Mouse (Mus musculus): ENCODE measurements at regions not wholly inside any gene's neighbourhood (a gene's known extent, or its start where the extent isn't known, plus 50 kb on each side); places are given as distances from the start of the nearest gene placed in this dataset.

DNA sequence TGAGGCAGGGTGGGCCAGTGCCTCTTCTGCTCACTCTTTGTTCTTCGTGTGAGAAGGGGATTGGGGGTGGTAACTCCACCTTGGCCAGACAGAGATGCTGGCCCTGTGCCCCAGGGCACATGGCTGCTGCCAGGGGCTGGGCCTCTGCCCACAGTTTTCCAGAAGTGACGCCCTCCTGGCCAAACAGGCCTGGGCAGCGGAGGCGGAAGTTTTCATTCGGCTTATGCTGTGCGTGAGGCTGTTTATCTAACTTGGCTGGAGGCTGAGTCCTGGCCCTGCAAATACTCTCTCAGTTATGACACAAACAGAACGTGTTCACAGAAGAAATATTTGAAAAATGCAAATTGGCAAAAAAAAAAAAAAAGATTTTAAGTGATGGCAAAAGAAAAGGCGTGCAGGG, 97.3 kb upstream of the Ptpn1 start:
- WGBS, result 86% methylated on average over 8 of the region's 8 CpGs
- no peaks in the 10 kb centered on the region for H3K9me3 ChIP-seq (ENCODE audit: control insufficient read depth, low read length)
- peaks cover 8% of the 10 kb centered on the region; the same call in 1 of the 2 replicates for H3K4me1 ChIP-seq (ENCODE audit: control insufficient read depth, insufficient read depth, low read length)
- H3K9ac ChIP-seq (ENCODE audit: low read length), result no peak overlapping the region
- no peaks in the 10 kb centered on the region for H3K27me3 ChIP-seq (ENCODE audit: control insufficient read depth, insufficient read depth, low read length)
- H3K4me3 ChIP-seq (ENCODE audit: low read depth, low read length), result no peak overlapping the region
- no peak for ATAC-seq (ENCODE audit: insufficient number of reproducible peaks, low FRiP score, low TSS enrichment, low read depth)
- no peak for DNase-seq (ENCODE audit: low spot score)
- H3K27ac ChIP-seq (replicated peaks; ENCODE audit: low read depth, low read length), result no peak overlapping the region
- no peak overlapping the region for H3K4me2 ChIP-seq (ENCODE audit: low read depth, severe bottlenecking)
- no peaks in the 10 kb centered on the region for H3K36me3 ChIP-seq (ENCODE audit: control insufficient read depth, insufficient read depth, low read length)

DNA sequence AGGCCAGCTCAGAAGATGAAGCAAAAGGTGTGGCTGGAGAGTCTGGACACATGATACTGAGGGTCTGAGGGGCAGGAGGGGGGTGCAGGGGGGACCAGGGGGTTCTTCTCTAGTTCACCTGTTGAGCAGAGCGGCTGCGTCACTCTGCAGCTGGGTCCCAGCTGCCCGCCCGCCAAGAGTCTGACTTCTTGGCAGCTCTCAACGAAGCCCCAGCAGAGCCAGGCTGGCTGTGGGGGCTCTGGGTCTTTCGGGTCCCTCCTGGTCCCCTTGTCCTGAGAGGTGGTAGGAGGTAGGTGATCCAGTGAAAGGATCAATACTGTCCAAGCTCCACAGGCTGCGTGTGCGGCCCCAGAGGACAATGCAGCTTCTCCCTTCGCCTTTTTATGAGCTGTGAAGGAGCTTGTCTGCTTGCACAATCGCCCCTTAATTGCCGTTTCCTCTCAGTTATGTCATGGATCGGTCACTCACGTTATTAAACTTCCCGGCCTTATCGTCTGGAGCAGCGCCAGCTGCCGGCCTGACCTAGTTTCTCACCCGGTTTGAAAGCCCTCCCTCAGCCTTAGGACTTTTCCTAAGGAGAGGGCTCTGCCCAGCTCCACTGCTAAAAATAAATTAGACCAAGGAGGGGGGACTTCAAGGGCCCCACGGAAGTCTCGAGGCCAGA, 98.4 kb upstream of the Ptpn1 start:
- ATAC-seq (ENCODE audit: insufficient number of reproducible peaks, low FRiP score, low TSS enrichment, low read depth), result no peak
- Histone ChIP-seq H3K27ac (replicated peaks; ENCODE audit: low read depth, low read length) (0 out of 2 replicates have a peak overlapping the region, but pooled peaks have one; percentile 14), H3K4me3 (ENCODE audit: low read depth, low read length) (no peak overlapping the region), H3K4me1 (ENCODE audit: control insufficient read depth, insufficient read depth, low read length) (peaks cover 8% of the 10 kb centered on the region; the same call in 1 of the 2 replicates), H3K27me3 (ENCODE audit: control insufficient read depth, insufficient read depth, low read length) (no peaks in the 10 kb centered on the region), H3K36me3 (ENCODE audit: control insufficient read depth, insufficient read depth, low read length) (no peaks in the 10 kb centered on the region), H3K4me2 (ENCODE audit: low read depth, severe bottlenecking) (peak overlapping the region; percentile 22; the same call in 1 of the 2 replicates), H3K9me3 (ENCODE audit: control insufficient read depth, low read length) (no peaks in the 10 kb centered on the region), H3K9ac (ENCODE audit: low read length) (no peak overlapping the region)
- WGBS, result 27% methylated on average over 20 of the region's 20 CpGs
- DNase-seq (ENCODE audit: low spot score), result peak; percentile 55

DNA sequence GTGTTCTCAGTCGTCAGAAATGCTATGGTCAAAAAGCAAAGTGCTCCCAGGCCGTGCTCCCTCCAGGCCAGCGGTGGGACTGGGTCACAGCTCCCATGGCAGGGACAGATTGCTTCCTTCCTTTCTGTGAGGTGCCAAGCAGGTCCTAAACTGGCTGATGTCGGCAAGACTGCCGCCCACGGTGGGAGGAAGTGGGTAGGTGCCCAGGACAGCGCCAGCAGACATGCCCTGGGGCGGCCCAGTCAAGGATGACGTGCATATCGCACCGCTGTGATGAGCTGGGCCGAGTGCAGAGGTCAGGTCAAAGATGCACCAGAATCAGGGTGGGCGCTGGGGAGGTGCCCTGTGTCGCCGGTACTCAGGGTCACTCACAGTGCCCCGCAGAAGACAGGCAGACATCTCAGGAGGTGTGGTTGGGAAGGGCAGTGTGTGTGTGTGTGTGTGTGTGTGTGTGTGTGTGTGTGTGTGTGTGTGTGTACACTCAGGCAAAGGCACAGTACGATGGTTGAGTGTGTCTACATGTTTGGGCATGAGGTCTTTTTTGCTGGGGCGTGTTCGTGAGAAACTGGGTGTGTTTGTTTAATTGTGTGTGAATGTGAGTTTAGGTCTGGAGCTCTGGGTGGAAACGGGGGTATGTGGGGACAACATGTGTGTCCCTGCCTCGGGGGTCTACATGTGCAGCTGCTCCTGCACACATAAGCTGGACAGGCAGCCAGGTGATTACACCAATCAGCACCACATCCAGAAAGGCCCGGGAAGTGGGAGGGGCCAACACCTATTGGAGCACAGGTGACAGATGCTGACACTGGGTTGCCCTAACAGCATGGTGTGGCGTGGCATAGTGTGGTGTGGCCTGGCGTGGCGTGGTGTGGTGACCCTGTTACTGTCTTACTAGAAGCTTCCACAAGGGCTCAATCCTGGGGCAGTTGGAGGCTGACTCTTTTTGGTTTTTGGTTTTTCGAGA, 100.5 kb upstream of the Ptpn1 start:
- no peak overlapping the region for H3K4me3 ChIP-seq (ENCODE audit: low read depth, low read length)
- WGBS, result 83% methylated on average over 26 of the region's 26 CpGs

DNA sequence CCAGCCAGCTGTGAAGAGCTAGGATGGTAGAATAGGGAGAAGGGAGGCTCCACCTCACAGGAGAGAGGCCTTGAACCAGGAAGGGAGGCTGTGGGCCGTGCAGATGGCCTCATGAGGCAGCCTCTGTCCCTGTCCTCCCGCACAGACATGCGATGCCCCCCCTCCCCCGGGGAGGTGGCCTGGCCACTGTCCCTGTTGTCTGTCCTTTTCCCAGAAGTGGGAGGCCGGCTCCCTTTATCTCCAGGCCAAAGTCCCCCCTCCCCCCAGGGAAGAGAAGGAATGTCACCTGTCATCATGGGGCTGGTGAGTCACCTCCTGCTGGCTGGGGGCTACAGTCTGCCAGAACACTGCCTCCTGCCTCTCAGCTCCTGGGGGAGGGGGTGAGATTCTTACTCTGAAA, 103.6 kb upstream of the Ptpn1 start:
- Histone ChIP-seq H3K4me3 (ENCODE audit: low read depth, low read length) (no peak overlapping the region), H3K27ac (replicated peaks; ENCODE audit: low read depth, low read length) (no peak overlapping the region), H3K27me3 (ENCODE audit: control insufficient read depth, insufficient read depth, low read length) (no peaks in the 10 kb centered on the region), H3K4me2 (ENCODE audit: low read depth, severe bottlenecking) (no peak overlapping the region), H3K9me3 (ENCODE audit: control insufficient read depth, low read length) (no peaks in the 10 kb centered on the region), H3K36me3 (ENCODE audit: control insufficient read depth, insufficient read depth, low read length) (no peaks in the 10 kb centered on the region), H3K4me1 (ENCODE audit: control insufficient read depth, insufficient read depth, low read length) (peaks cover 3% of the 10 kb centered on the region), H3K9ac (ENCODE audit: low read length) (no peak overlapping the region)
- ATAC-seq (ENCODE audit: insufficient number of reproducible peaks, low FRiP score, low TSS enrichment, low read depth) (no peak), DNase-seq (ENCODE audit: low spot score) (no peak)
- 57% methylated on average over 5 of the region's 5 CpGs for WGBS

More for the DNA sequence above, 100.5 kb upstream of the Ptpn1 start:
- Histone ChIP-seq H3K4me2 (ENCODE audit: low read depth, severe bottlenecking) (no peak overlapping the region), H3K27ac (replicated peaks; ENCODE audit: low read depth, low read length) (no peak overlapping the region), H3K4me1 (ENCODE audit: control insufficient read depth, insufficient read depth, low read length) (peaks cover 8% of the 10 kb centered on the region; the same call in 1 of the 2 replicates), H3K9me3 (ENCODE audit: control insufficient read depth, low read length) (no peaks in the 10 kb centered on the region), H3K36me3 (ENCODE audit: control insufficient read depth, insufficient read depth, low read length) (no peaks in the 10 kb centered on the region), H3K27me3 (ENCODE audit: control insufficient read depth, insufficient read depth, low read length) (no peaks in the 10 kb centered on the region), H3K9ac (ENCODE audit: low read length) (no peak overlapping the region)
- ATAC-seq (ENCODE audit: insufficient number of reproducible peaks, low FRiP score, low TSS enrichment, low read depth), result no peak
- no peak for DNase-seq (ENCODE audit: low spot score)

DNA sequence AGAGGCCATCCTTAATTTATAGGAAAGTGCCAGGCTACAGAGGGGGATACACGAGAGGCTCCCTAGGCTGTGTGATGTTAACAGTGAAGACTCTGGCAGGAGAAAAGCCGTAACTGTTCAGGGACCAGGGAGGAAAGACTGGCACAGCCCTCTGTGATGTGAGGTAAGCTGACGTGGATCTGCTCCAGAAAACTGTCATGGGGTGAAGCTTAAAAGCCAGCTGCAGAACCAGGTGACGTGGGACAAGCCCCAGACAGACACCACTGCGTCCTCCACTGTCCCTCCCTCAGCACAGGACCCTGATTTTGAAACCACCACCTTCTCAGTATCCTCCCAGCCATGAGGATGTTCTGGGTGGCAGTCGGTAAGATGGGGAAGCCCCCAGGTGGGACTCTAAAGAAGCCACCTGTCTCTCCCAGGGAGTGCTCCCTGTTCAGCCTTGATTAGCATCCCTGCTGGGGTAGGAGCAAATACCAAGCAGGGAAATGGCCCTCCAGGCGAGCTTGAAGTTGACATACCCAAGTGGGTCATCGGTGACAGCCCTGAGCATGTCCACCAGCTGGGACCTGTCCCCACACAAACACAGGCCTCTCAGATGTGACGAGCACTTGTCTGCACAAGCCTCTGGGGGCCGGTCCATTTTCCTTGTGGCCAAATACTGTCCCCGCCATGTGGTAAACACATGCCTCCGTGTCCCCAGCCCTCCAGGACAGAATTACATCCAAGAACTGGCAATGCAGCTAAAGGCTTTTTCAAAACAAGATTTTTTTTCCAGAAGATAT, 104.7 kb upstream of the Ptpn1 start:
- Histone ChIP-seq H3K36me3 (ENCODE audit: control insufficient read depth, insufficient read depth, low read length) (no peaks in the 10 kb centered on the region), H3K4me1 (ENCODE audit: control insufficient read depth, insufficient read depth, low read length) (peaks cover 3% of the 10 kb centered on the region; the same call in 1 of the 2 replicates), H3K9ac (ENCODE audit: low read length) (no peak overlapping the region), H3K27ac (replicated peaks; ENCODE audit: low read depth, low read length) (no peak overlapping the region), H3K4me3 (ENCODE audit: low read depth, low read length) (no peak overlapping the region), H3K4me2 (ENCODE audit: low read depth, severe bottlenecking) (no peak overlapping the region), H3K27me3 (ENCODE audit: control insufficient read depth, insufficient read depth, low read length) (no peaks in the 10 kb centered on the region), H3K9me3 (ENCODE audit: control insufficient read depth, low read length) (no peaks in the 10 kb centered on the region)
- 58% methylated on average over 12 of the region's 12 CpGs for WGBS
- no peak for ATAC-seq (ENCODE audit: insufficient number of reproducible peaks, low FRiP score, low TSS enrichment, low read depth)
- DNase-seq (ENCODE audit: low spot score), result no peak

DNA sequence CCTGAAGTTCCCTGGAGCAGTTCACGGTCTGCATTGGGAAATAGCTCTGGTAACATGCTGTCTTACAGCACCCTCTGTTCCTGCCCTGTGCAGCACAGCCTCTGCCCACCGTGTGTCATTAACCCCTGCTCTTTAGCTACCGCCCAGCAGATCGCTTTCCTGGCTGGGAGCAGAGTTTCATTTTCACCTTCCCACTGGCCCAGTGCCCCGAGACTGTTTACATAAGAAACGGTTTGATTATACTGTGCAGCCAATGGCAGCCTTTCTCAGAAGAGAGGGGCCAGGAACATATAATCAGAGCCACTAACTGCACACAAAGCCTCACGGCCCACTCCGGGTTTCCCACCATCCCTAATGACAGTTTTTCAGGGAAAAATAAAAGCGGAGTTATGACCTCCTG, 108.3 kb upstream of the Ptpn1 start:
- H3K4me1 ChIP-seq (ENCODE audit: control insufficient read depth, insufficient read depth, low read length), result peaks cover 3% of the 10 kb centered on the region; the same call in 1 of the 2 replicates
- no peak overlapping the region; the same call in 1 of the 2 replicates for H3K27ac ChIP-seq (replicated peaks; ENCODE audit: low read depth, low read length)
- no peak overlapping the region for H3K4me2 ChIP-seq (ENCODE audit: low read depth, severe bottlenecking)
- DNase-seq (ENCODE audit: low spot score), result peak; percentile 34
- no peak overlapping the region for H3K4me3 ChIP-seq (ENCODE audit: low read depth, low read length)
- no peak overlapping the region for H3K9ac ChIP-seq (ENCODE audit: low read length)
- 17% methylated on average over 9 of the region's 9 CpGs for WGBS
- ATAC-seq (ENCODE audit: insufficient number of reproducible peaks, low FRiP score, low TSS enrichment, low read depth), result no peak
- no peaks in the 10 kb centered on the region for H3K36me3 ChIP-seq (ENCODE audit: control insufficient read depth, insufficient read depth, low read length)
- H3K9me3 ChIP-seq (ENCODE audit: control insufficient read depth, low read length), result no peaks in the 10 kb centered on the region
- no peaks in the 10 kb centered on the region for H3K27me3 ChIP-seq (ENCODE audit: control insufficient read depth, insufficient read depth, low read length)

DNA sequence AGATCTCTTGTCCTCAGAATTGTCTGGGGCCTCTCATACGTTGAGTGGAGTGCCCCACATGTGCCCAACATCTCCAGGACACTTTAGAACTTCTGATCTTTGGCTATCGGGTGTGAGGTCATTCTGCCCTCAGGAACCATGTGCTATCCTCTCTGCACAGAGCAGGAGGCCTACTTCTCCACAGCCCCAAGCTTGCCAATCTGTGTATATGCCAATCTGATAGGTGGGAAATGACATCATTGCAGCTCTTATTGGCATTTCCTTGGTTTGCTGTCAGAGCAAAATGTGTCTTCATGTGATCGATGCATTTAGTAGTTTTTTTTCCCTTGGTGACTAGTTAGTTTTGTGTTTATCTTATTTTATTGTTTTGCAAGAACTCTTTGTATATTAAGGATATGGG, 108.8 kb upstream of the Ptpn1 start:
- Histone ChIP-seq H3K36me3 (ENCODE audit: control insufficient read depth, insufficient read depth, low read length) (no peaks in the 10 kb centered on the region), H3K4me3 (ENCODE audit: low read depth, low read length) (no peak overlapping the region), H3K4me1 (ENCODE audit: control insufficient read depth, insufficient read depth, low read length) (peaks cover 3% of the 10 kb centered on the region; the same call in 1 of the 2 replicates), H3K27me3 (ENCODE audit: control insufficient read depth, insufficient read depth, low read length) (no peaks in the 10 kb centered on the region), H3K27ac (replicated peaks; ENCODE audit: low read depth, low read length) (no peak overlapping the region), H3K9ac (ENCODE audit: low read length) (no peak overlapping the region), H3K4me2 (ENCODE audit: low read depth, severe bottlenecking) (no peak overlapping the region), H3K9me3 (ENCODE audit: control insufficient read depth, low read length) (no peaks in the 10 kb centered on the region)
- ATAC-seq (ENCODE audit: insufficient number of reproducible peaks, low FRiP score, low TSS enrichment, low read depth) (no peak), DNase-seq (ENCODE audit: low spot score) (no peak)
- 88% methylated on average over 3 of the region's 3 CpGs for WGBS

DNA sequence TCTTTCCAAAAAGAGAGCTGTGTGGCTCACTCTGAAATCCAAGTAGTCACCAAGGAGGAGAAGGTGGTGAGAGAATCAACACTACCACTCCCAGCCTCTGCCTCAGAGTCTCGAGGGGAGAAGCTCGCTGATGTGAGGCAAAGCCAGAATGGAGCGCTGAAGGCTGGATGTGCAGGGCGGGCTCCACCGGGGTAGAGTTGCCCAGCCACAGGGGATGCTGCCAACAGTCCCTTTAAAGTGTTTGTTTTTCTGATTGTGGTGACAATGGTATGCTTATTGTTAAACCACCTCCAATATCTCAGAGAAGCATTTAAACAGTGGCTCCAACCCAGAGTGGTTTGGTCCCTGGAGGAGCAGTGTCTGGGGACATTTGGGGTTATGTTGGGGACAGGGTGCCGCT, 110.7 kb upstream of the Ptpn1 start:
- no peaks in the 10 kb centered on the region for H3K27me3 ChIP-seq (ENCODE audit: control insufficient read depth, insufficient read depth, low read length)
- H3K4me3 ChIP-seq (ENCODE audit: low read depth, low read length), result no peak overlapping the region
- no peak overlapping the region for H3K27ac ChIP-seq (replicated peaks; ENCODE audit: low read depth, low read length)
- 88% methylated on average over 6 of the region's 6 CpGs for WGBS
- ATAC-seq (ENCODE audit: insufficient number of reproducible peaks, low FRiP score, low TSS enrichment, low read depth) (no peak), DNase-seq (ENCODE audit: low spot score) (no peak)
- no peaks in the 10 kb centered on the region for H3K36me3 ChIP-seq (ENCODE audit: control insufficient read depth, insufficient read depth, low read length)
- H3K9ac ChIP-seq (ENCODE audit: low read length), result no peak overlapping the region
- H3K4me2 ChIP-seq (ENCODE audit: low read depth, severe bottlenecking), result no peak overlapping the region
- no peaks in the 10 kb centered on the region for H3K9me3 ChIP-seq (ENCODE audit: control insufficient read depth, low read length)
- peaks cover 3% of the 10 kb centered on the region; the same call in 1 of the 2 replicates for H3K4me1 ChIP-seq (ENCODE audit: control insufficient read depth, insufficient read depth, low read length)
